Comparison of ENCODE assay signal across 8 mouse cellular contexts in the genomic region with DNA sequence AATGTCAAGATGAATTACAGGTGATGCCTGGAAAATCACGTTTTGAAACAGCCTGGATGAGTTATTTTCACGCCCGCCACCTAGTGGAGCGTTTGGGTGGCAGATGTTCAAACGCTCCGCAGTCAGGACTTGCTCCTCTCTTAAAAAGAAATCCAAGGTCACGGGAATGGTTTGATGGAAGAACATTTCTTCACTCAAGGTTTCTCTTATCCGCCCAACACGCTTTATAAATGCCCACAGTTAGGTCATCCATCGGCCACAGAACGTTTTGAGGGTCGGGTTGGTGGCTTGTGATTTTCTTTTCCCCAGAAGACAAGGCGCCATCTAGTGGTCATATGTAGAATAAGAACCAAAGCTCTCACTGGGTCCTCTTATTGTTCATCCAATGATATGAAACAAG.
DNase-seq lines count a peak whose midpoint lies in the region; ATAC-seq and TF ChIP-seq lines count a peak whose summit lies in the region.

No protein-coding gene starts in this region.

- TF ChIP-seq POLR2A in testis, adult 2 months (IDR thresholded peaks at IDR 0.05; ENCODE audit: control insufficient read depth, low read depth, low read length): no peak

- H3K27ac ChIP-seq in heart, embryonic 16.5 days (ENCODE audit: low read length): no peak overlapping the region
- H3K27ac ChIP-seq in liver, embryonic 13.5 days: no peak overlapping the region
- H3K27ac ChIP-seq in testis, adult 2 months (ENCODE audit: control insufficient read depth, insufficient read depth, low read depth, low read length): no peak overlapping the region

- peak; percentile 34 for DNase-seq in c-Kit-negative CD71-positive TER-119-positive erythroid progenitor cells, embryonic 14.5 days (ENCODE audit: low read depth, low spot score)
- DNase-seq in fibroblast of lung, adult 2 months (ENCODE audit: low read depth): peak; percentile 60
- DNase-seq in kidney, postnatal 25 days: peak; percentile 53 to 71
- DNase-seq in liver, embryonic 13.5 days: peak; percentile 27
- peak; percentile 71 for DNase-seq in neural tube, embryonic 10.5 days (ENCODE audit: extremely low spot score, low spot score)

- peak overlapping the region; percentile 60 for H3K4me3 ChIP-seq in E14TG2a.4 (replicated peaks; ENCODE audit: low read length)
- peak overlapping the region; percentile 66 for H3K4me3 ChIP-seq in heart, embryonic 16.5 days (ENCODE audit: low read length)
- H3K4me3 ChIP-seq in liver, embryonic 13.5 days (replicated peaks): peak overlapping the region; percentile 44
- H3K4me3 ChIP-seq in testis, adult 2 months (ENCODE audit: control insufficient read depth, low read depth, low read length): peak overlapping the region; percentile 45

- ATAC-seq in heart, embryonic 16.5 days (replicated peaks; ENCODE audit: extremely low read depth, insufficient read depth, low FRiP score): peak; percentile 55; the same call in 1 of the 2 replicates
- ATAC-seq in liver, embryonic 13.5 days (ENCODE audit: low read depth): no peak

- H3K27me3 ChIP-seq in E14TG2a.4 (ENCODE audit: insufficient read depth, low read length): peaks cover under 1% of the 10 kb centered on the region
- 0 out of 2 replicates have a peak, but pooled peaks cover 3% of the 10 kb centered on the region for H3K27me3 ChIP-seq in heart, embryonic 16.5 days (ENCODE audit: control insufficient read depth, insufficient read depth, low read length)
- no peaks in the 10 kb centered on the region for H3K27me3 ChIP-seq in liver, embryonic 13.5 days
- no peaks in the 10 kb centered on the region for H3K27me3 ChIP-seq in testis, adult 2 months (ENCODE audit: control insufficient read depth, insufficient read depth, low read length)

- H3K9ac ChIP-seq in heart, embryonic 16.5 days (ENCODE audit: low read length): peak overlapping the region; percentile 66
- H3K9ac ChIP-seq in liver, embryonic 13.5 days: no peak overlapping the region

- TF ChIP-seq CTCF in E14TG2a.4 (conservative IDR thresholded peaks at IDR 0.05; ENCODE audit: low read length): peak; percentile 74
- TF ChIP-seq CTCF in testis, adult 2 months (IDR thresholded peaks at IDR 0.05; ENCODE audit: control insufficient read depth, insufficient read depth, insufficient replicate concordance, low read depth, low read length): peak; percentile 31

- 1% methylated on average over 13 of the region's 13 CpGs for WGBS in heart, embryonic 16.5 days
- WGBS in liver, embryonic 13.5 days (ENCODE audit: insufficient replicate concordance): 1% methylated on average over 13 of the region's 13 CpGs

- H3K4me1 ChIP-seq in E14TG2a.4 (replicated peaks; ENCODE audit: low read depth, low read length): 0 out of 2 replicates have a peak, but pooled peaks cover 4% of the 10 kb centered on the region
- no peaks in the 10 kb centered on the region for H3K4me1 ChIP-seq in heart, embryonic 16.5 days (ENCODE audit: control insufficient read depth, insufficient read depth, low read length)
- no peaks in the 10 kb centered on the region for H3K4me1 ChIP-seq in liver, embryonic 13.5 days (replicated peaks)
- no peaks in the 10 kb centered on the region for H3K4me1 ChIP-seq in testis, adult 2 months (ENCODE audit: control insufficient read depth, insufficient read depth, low read length)

- no peaks in the 10 kb centered on the region for H3K9me3 ChIP-seq in E14TG2a.4 (ENCODE audit: low read length)
- no peaks in the 10 kb centered on the region for H3K9me3 ChIP-seq in heart, embryonic 16.5 days (replicated peaks; ENCODE audit: control insufficient read depth, low read length)
- H3K9me3 ChIP-seq in liver, embryonic 13.5 days (replicated peaks): no peaks in the 10 kb centered on the region

- peak overlapping the region; percentile 85 for H3K4me2 ChIP-seq in heart, embryonic 16.5 days (ENCODE audit: low read depth, low read length)
- peak overlapping the region; percentile 56 for H3K4me2 ChIP-seq in liver, embryonic 13.5 days

- H3K36me3 ChIP-seq in E14TG2a.4 (ENCODE audit: insufficient read depth, low read length): no peaks in the 10 kb centered on the region
- no peaks in the 10 kb centered on the region for H3K36me3 ChIP-seq in heart, embryonic 16.5 days (ENCODE audit: control insufficient read depth, insufficient read depth)
- no peaks in the 10 kb centered on the region for H3K36me3 ChIP-seq in liver, embryonic 13.5 days
- H3K36me3 ChIP-seq in testis, adult 2 months (ENCODE audit: control insufficient read depth, insufficient read depth, low read length): no peaks in the 10 kb centered on the region
